Mouse (Mus musculus) erythroblast, embryonic 14.5 days (primary cell): ENCODE measurements around the gene Ppp1r14b. TPM values are rescaled to one million over a fixed set of nuclear protein-coding genes. Genes with fewer than 3 reads are reported as not detected.

ENCODE experiments used
- H3K27me3 ChIP-seq: 2 replicates; pipeline ENCODE4 v1.6.1; 2012; ENCODE audit warnings: inconsistent platforms; ENCODE audit not compliant: control insufficient read depth
- H3K36me3 ChIP-seq: 2 replicates; pipeline ENCODE4 v1.6.1; 2012; ENCODE audit warnings: mild to moderate bottlenecking, inconsistent platforms; ENCODE audit not compliant: control insufficient read depth
- H3K4me1 ChIP-seq: 2 replicates; pipeline ENCODE4 v1.6.1; 2012; ENCODE audit warnings: inconsistent platforms; ENCODE audit not compliant: control insufficient read depth
- H3K4me3 ChIP-seq: replicated peaks from 2 replicates; pipeline ENCODE3; 2012; ENCODE audit warnings: moderate library complexity, mild to moderate bottlenecking, inconsistent platforms
- H3K9me3 ChIP-seq: 2 replicates; pipeline ENCODE4 v1.6.1; 2012; ENCODE audit warnings: low read length, inconsistent platforms, mixed read lengths; ENCODE audit not compliant: control insufficient read depth
- GATA1 ChIP-seq: IDR thresholded peaks from 2 replicates; pipeline ENCODE4 v1.6.1; 2012; ENCODE audit warnings: low read length, inconsistent platforms, mixed read lengths
- TAL1 ChIP-seq: IDR thresholded peaks from 3 replicates; pipeline ENCODE4 v1.6.1; 2012; ENCODE audit warnings: low read length, inconsistent platforms, mixed read lengths
- polyA plus RNA-seq: library from polyadenylated mRNA; stranded (reverse); fragments of >175 nt; gene quantifications from 2 replicates; pipeline ENCODE4 v1.2.3, GENCODE M21; 2012

Ppp1r14b gene
- polyA plus RNA-seq, 1 experiment, result 15.6 TPM

- Histone ChIP-seq H3K36me3 (peaks cover 22% of the 10 kb centered on the region), H3K9me3 (no peaks in the 10 kb centered on the region), H3K27me3 (0 out of 2 replicates have a peak, but pooled peaks cover 4% of the 10 kb centered on the region), H3K4me1 (peaks cover 38% of the 10 kb centered on the region), H3K4me3 (peak within 1 kb of the TSS; percentile 81)
- TF ChIP-seq TAL1 (no peak), GATA1 (no peak)
These were observed 33.2 kb upstream of the Ppp1r14b start, which contains the start of gene Bad for GRCm38 (mm10) chr19:6941372-6942248. Gene Bad (plus strand): TSS chr19:6941861.

GRCm38 (mm10) chr19:6942249-6942691, 32.5 kb upstream of the Ppp1r14b start, which contains the start of gene Gpr137:
Gene Gpr137 (minus strand): TSS chr19:6942480.
- Histone ChIP-seq H3K27me3 (0 out of 2 replicates have a peak, but pooled peaks cover 4% of the 10 kb centered on the region), H3K9me3 (no peaks in the 10 kb centered on the region), H3K4me1 (peaks cover 40% of the 10 kb centered on the region), H3K4me3 (peak within 1 kb of the TSS; percentile 81), H3K36me3 (peaks cover 25% of the 10 kb centered on the region)
- TF ChIP-seq GATA1 (no peak), TAL1 (no peak)

GRCm38 (mm10) chr19:6942764-6943163, 32.0 kb upstream of the Ppp1r14b start:
- peak overlapping the region; percentile 81 for H3K4me3 ChIP-seq
- H3K9me3 ChIP-seq, result no peaks in the 10 kb centered on the region
- peaks cover 25% of the 10 kb centered on the region for H3K36me3 ChIP-seq
- peaks cover 40% of the 10 kb centered on the region for H3K4me1 ChIP-seq
- no peak for TF ChIP-seq GATA1
- TF ChIP-seq TAL1, result no peak
- H3K27me3 ChIP-seq, result 0 out of 2 replicates have a peak, but pooled peaks cover 4% of the 10 kb centered on the region

- Histone ChIP-seq H3K36me3 (peaks cover 28% of the 10 kb centered on the region), H3K4me1 (peaks cover 43% of the 10 kb centered on the region), H3K9me3 (no peaks in the 10 kb centered on the region), H3K4me3 (no peak overlapping the region), H3K27me3 (no peaks in the 10 kb centered on the region)
- TF ChIP-seq GATA1 (no peak), TAL1 (no peak)
These were observed 31.1 kb upstream of the Ppp1r14b start for GRCm38 (mm10) chr19:6943709-6944108.

- Histone ChIP-seq H3K27me3 (no peaks in the 10 kb centered on the region), H3K36me3 (peaks cover 28% of the 10 kb centered on the region), H3K9me3 (no peaks in the 10 kb centered on the region), H3K4me3 (no peak overlapping the region), H3K4me1 (peaks cover 59% of the 10 kb centered on the region)
- TF ChIP-seq TAL1, result no peak
- no peak for TF ChIP-seq GATA1
These were observed 27.0 kb upstream of the Ppp1r14b start for GRCm38 (mm10) chr19:6947742-6948141.

- no peak overlapping the region for H3K4me3 ChIP-seq
- H3K36me3 ChIP-seq, result peaks cover 28% of the 10 kb centered on the region
- H3K9me3 ChIP-seq, result no peaks in the 10 kb centered on the region
- TF ChIP-seq TAL1 (no peak), GATA1 (no peak)
- H3K4me1 ChIP-seq, result peaks cover 60% of the 10 kb centered on the region
- no peaks in the 10 kb centered on the region for H3K27me3 ChIP-seq
These were observed 26.6 kb upstream of the Ppp1r14b start for GRCm38 (mm10) chr19:6948186-6948585.

- no peak overlapping the region for H3K4me3 ChIP-seq
- peaks cover 61% of the 10 kb centered on the region for H3K4me1 ChIP-seq
- no peaks in the 10 kb centered on the region for H3K9me3 ChIP-seq
- no peaks in the 10 kb centered on the region for H3K27me3 ChIP-seq
- H3K36me3 ChIP-seq, result peaks cover 28% of the 10 kb centered on the region
- no peak for TF ChIP-seq TAL1
- no peak for TF ChIP-seq GATA1
These were observed 25.2 kb upstream of the Ppp1r14b start for GRCm38 (mm10) chr19:6949532-6949931.

- Histone ChIP-seq H3K4me3 (peak overlapping the region; percentile 72), H3K27me3 (no peaks in the 10 kb centered on the region), H3K36me3 (peaks cover 30% of the 10 kb centered on the region), H3K9me3 (no peaks in the 10 kb centered on the region), H3K4me1 (peaks cover 61% of the 10 kb centered on the region)
- no peak for TF ChIP-seq GATA1
These were observed 24.8 kb upstream of the Ppp1r14b start for GRCm38 (mm10) chr19:6949951-6950350.

GRCm38 (mm10) chr19:6950613-6951153, 24.1 kb upstream of the Ppp1r14b start:
- TF ChIP-seq TAL1 (no peak), GATA1 (no peak)
- peaks cover 30% of the 10 kb centered on the region for H3K36me3 ChIP-seq
- no peaks in the 10 kb centered on the region for H3K9me3 ChIP-seq
- H3K4me3 ChIP-seq, result peak overlapping the region; percentile 72
- peaks cover 58% of the 10 kb centered on the region for H3K4me1 ChIP-seq
- no peaks in the 10 kb centered on the region for H3K27me3 ChIP-seq
